ENCODE assay signal across 8 mouse cellular contexts in genomic region chr11:3515216-3515615, GRCm38 (mm10). TPM values are rescaled to one million over a fixed set of nuclear protein-coding genes. Genes with fewer than 3 reads are reported as not detected.
DNase-seq lines count a peak whose midpoint lies in the region; ATAC-seq and TF ChIP-seq lines count a peak whose summit lies in the region.

No protein-coding gene starts in this region.

- peak overlapping the region; percentile 77 for H3K4me2 ChIP-seq in heart, embryonic 13.5 days
- peak overlapping the region; percentile 73 for H3K4me2 ChIP-seq in forebrain, embryonic 12.5 days
- peak overlapping the region; percentile 74 for H3K4me2 ChIP-seq in liver, embryonic 15.5 days

- H3K27me3 ChIP-seq in heart, embryonic 13.5 days (replicated peaks), result peaks cover 8% of the 10 kb centered on the region; the same call in 1 of the 2 replicates
- peaks cover 56% of the 10 kb centered on the region for H3K27me3 ChIP-seq in E14TG2a.4 (ENCODE audit: insufficient read depth, low read length)
- H3K27me3 ChIP-seq in forebrain, embryonic 12.5 days, result peaks cover 37% of the 10 kb centered on the region
- peaks cover 51% of the 10 kb centered on the region for H3K27me3 ChIP-seq in liver, embryonic 15.5 days

- peaks cover 16% of the 10 kb centered on the region for H3K36me3 ChIP-seq in heart, embryonic 13.5 days
- peaks cover 18% of the 10 kb centered on the region for H3K36me3 ChIP-seq in E14TG2a.4 (ENCODE audit: insufficient read depth, low read length)
- H3K36me3 ChIP-seq in forebrain, embryonic 12.5 days (replicated peaks), result 0 out of 2 replicates have a peak, but pooled peaks cover under 1% of the 10 kb centered on the region
- H3K36me3 ChIP-seq in liver, embryonic 15.5 days (replicated peaks), result no peaks in the 10 kb centered on the region

- intact Hi-C loops in gastrocnemius, postnatal 14 days (cut with DNase I; ENCODE audit: low total_unique reads), result no loop called here

- peaks cover 58% of the 10 kb centered on the region for H3K4me1 ChIP-seq in heart, embryonic 13.5 days
- peaks cover 47% of the 10 kb centered on the region for H3K4me1 ChIP-seq in E14TG2a.4 (replicated peaks; ENCODE audit: low read depth, low read length)
- peaks cover 23% of the 10 kb centered on the region for H3K4me1 ChIP-seq in forebrain, embryonic 12.5 days
- H3K4me1 ChIP-seq in liver, embryonic 15.5 days (replicated peaks), result peaks cover 29% of the 10 kb centered on the region

- DNase-seq in heart, adult 9 months (ENCODE audit: low spot score in 2 of 2), result no peak
- DNase-seq in right cerebral cortex, postnatal 4 days, result no peak
- DNase-seq in thymus, adult 18-20 months, result no peak
- no peak for DNase-seq in gastrocnemius, postnatal 14 days

- H3K9ac ChIP-seq in heart, embryonic 13.5 days, result peak overlapping the region; percentile 82
- peak overlapping the region; percentile 57 for H3K9ac ChIP-seq in forebrain, embryonic 12.5 days
- no peak overlapping the region for H3K9ac ChIP-seq in liver, embryonic 15.5 days

- H3K9me3 ChIP-seq in heart, embryonic 13.5 days, result no peaks in the 10 kb centered on the region
- H3K9me3 ChIP-seq in E14TG2a.4 (ENCODE audit: low read length), result no peaks in the 10 kb centered on the region
- H3K9me3 ChIP-seq in forebrain, embryonic 12.5 days, result no peaks in the 10 kb centered on the region
- no peaks in the 10 kb centered on the region for H3K9me3 ChIP-seq in liver, embryonic 15.5 days (replicated peaks)

- no peak; the same call in 1 of the 2 replicates for ATAC-seq in heart, embryonic 13.5 days (ENCODE audit: extremely low read depth, insufficient number of reproducible peaks, low FRiP score, low TSS enrichment)
- ATAC-seq in forebrain, embryonic 12.5 days (ENCODE audit: low FRiP score), result peak; percentile 28; the same call in 1 of the 2 replicates
- no peak for ATAC-seq in liver, embryonic 15.5 days (ENCODE audit: insufficient read depth)

- 9% methylated on average over 4 of the region's 4 CpGs for WGBS in heart, embryonic 13.5 days
- 10% methylated on average over 4 of the region's 4 CpGs for WGBS in forebrain, embryonic 12.5 days
- 19% methylated on average over 4 of the region's 4 CpGs for WGBS in liver, embryonic 15.5 days (ENCODE audit: insufficient replicate concordance)

- peak overlapping the region; percentile 65 for H3K4me3 ChIP-seq in heart, embryonic 13.5 days
- peak overlapping the region; percentile 79 for H3K4me3 ChIP-seq in E14TG2a.4 (replicated peaks; ENCODE audit: low read length)
- peak overlapping the region; percentile 47 for H3K4me3 ChIP-seq in forebrain, embryonic 12.5 days (replicated peaks)
- peak overlapping the region; percentile 51 for H3K4me3 ChIP-seq in liver, embryonic 15.5 days (replicated peaks)

- TF ChIP-seq CTCF in E14TG2a.4 (conservative IDR thresholded peaks at IDR 0.05; ENCODE audit: low read length), result no peak

- H3K27ac ChIP-seq in heart, embryonic 13.5 days (replicated peaks), result peak overlapping the region; percentile 46; the same call in 1 of the 2 replicates
- no peak overlapping the region for H3K27ac ChIP-seq in forebrain, embryonic 12.5 days
- H3K27ac ChIP-seq in liver, embryonic 15.5 days (replicated peaks), result no peak overlapping the region

RNA-seq across cellular contexts. Expression of gene Selenom, which starts 0.7 kb away (rescaled TPM):
- polyA plus RNA-seq in heart, embryonic 13.5 days (2015; fragmentation: Nextera tagmentation; extraction: Ambion mirVana), result 128 and 130 TPM in 2 replicates
- 49.7 and 51.0 TPM in 2 replicates for polyA plus RNA-seq in forebrain, embryonic 12.5 days (2016; fragmentation: Nextera tagmentation; extraction: Ambion mirVana)
- polyA plus RNA-seq in liver, embryonic 15.5 days (2015; fragmentation: Nextera tagmentation; extraction: Ambion mirVana), result 9.9 and 10.5 TPM in 2 replicates
- total RNA-seq in gastrocnemius, postnatal 14 days (2021), result 10 to 100 TPM; 27.5 to 38.5 TPM

RNA-seq across cellular contexts. Expression of gene Inpp5j, which starts 10.6 kb away (rescaled TPM):
- polyA plus RNA-seq in heart, embryonic 13.5 days (2015; fragmentation: Nextera tagmentation; extraction: Ambion mirVana), result 9.0 and 10.0 TPM in 2 replicates
- polyA plus RNA-seq in forebrain, embryonic 12.5 days (2016; fragmentation: Nextera tagmentation; extraction: Ambion mirVana), result 0.49 and 0.52 TPM in 2 replicates
- 0.89 and 0.90 TPM in 2 replicates for polyA plus RNA-seq in liver, embryonic 15.5 days (2015; fragmentation: Nextera tagmentation; extraction: Ambion mirVana)
- total RNA-seq in gastrocnemius, postnatal 14 days (2021), result 1 to 10 TPM; 1.9 to 2.9 TPM

RNA-seq across cellular contexts. Expression of gene Smtn, which starts 25.2 kb away (rescaled TPM):
- 77.1 and 79.5 TPM in 2 replicates for polyA plus RNA-seq in heart, embryonic 13.5 days (2015; fragmentation: Nextera tagmentation; extraction: Ambion mirVana)
- polyA plus RNA-seq in forebrain, embryonic 12.5 days (2016; fragmentation: Nextera tagmentation; extraction: Ambion mirVana), result 36.2 and 38.0 TPM in 2 replicates
- 12.7 and 12.9 TPM in 2 replicates for polyA plus RNA-seq in liver, embryonic 15.5 days (2015; fragmentation: Nextera tagmentation; extraction: Ambion mirVana)
- total RNA-seq in gastrocnemius, postnatal 14 days (2021), result 100 to 1,000 TPM in 1 of 2 experiments, 10 to 100 TPM in 1; 96.8 to 123 TPM

RNA-seq across cellular contexts. Expression of gene Pla2g3, which starts 27.1 kb away (rescaled TPM):
- 0.11 and 0.16 TPM in 2 replicates for polyA plus RNA-seq in heart, embryonic 13.5 days (2015; fragmentation: Nextera tagmentation; extraction: Ambion mirVana)
- 0.59 and 0.64 TPM in 2 replicates for polyA plus RNA-seq in forebrain, embryonic 12.5 days (2016; fragmentation: Nextera tagmentation; extraction: Ambion mirVana)
- 0.06 and 0.07 TPM in 2 replicates for polyA plus RNA-seq in liver, embryonic 15.5 days (2015; fragmentation: Nextera tagmentation; extraction: Ambion mirVana)
- under 1 TPM in 1 of 2 experiments, not detected in 1; 0.09 TPM for total RNA-seq in gastrocnemius, postnatal 14 days (2021)
